Mouse (Mus musculus): ENCODE data around the gene Polr3gl. TPM values are rescaled to one million over a fixed set of nuclear protein-coding genes. Genes with fewer than 3 reads are reported as not detected.

The Polr3gl gene
- polyA plus RNA-seq, 1 experiment from 2014 or later: 12.1 TPM

- Histone ChIP-seq H3K27ac (ENCODE audit: low read depth, low read length) (no peak overlapping the region), H3K27me3 (ENCODE audit: control insufficient read depth, insufficient read depth, low read length) (peaks cover 7% of the 10 kb centered on the region), H3K36me3 (ENCODE audit: control insufficient read depth, insufficient read depth, low read length) (no peaks in the 10 kb centered on the region), H3K9ac (ENCODE audit: low read length) (no peak overlapping the region), H3K4me1 (ENCODE audit: control insufficient read depth, insufficient read depth, low read length) (peaks cover 8% of the 10 kb centered on the region), H3K4me2 (no peak overlapping the region), H3K4me3 (ENCODE audit: low read depth, low read length) (no peak overlapping the region), H3K9me3 (ENCODE audit: control insufficient read depth, low read length) (no peaks in the 10 kb centered on the region)
- ATAC-seq (ENCODE audit: low FRiP score) (no peak), DNase-seq (ENCODE audit: low spot score, missing footprints) (no peak)
- WGBS: 86% methylated on average over 4 of the region's 4 CpGs
Observed at GRCm38 (mm10) chr3:96590657-96591056, 3.3 kb downstream of the Polr3gl start.

DNA sequence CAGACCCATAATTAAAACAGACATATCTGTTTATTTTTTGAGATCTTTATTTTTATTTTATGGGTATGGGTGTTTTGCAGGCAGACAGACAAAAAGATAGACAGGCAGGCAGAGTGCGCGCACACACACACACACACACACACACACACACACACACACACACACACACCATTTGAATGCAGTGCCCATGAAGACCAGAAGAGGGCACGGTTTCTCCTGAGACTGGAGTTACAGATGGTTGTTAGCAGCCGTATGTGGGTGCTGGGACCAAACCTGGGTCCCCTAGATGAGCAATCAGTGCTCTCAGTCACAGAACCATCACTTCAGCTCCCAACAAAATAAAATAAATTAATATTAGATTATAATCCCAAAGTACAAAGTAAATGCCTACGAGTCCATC lies 10.6 kb downstream of the Polr3gl start:
- DNase-seq (ENCODE audit: low spot score, missing footprints) (no peak), ATAC-seq (ENCODE audit: low FRiP score) (no peak)
- H3K27me3 ChIP-seq (ENCODE audit: control insufficient read depth, insufficient read depth, low read length): no peaks in the 10 kb centered on the region
- H3K4me2 ChIP-seq: no peak overlapping the region
- H3K27ac ChIP-seq (ENCODE audit: low read depth, low read length): no peak overlapping the region
- H3K9ac ChIP-seq (ENCODE audit: low read length): no peak overlapping the region
- no peaks in the 10 kb centered on the region for H3K9me3 ChIP-seq (ENCODE audit: control insufficient read depth, low read length)
- no peaks in the 10 kb centered on the region for H3K36me3 ChIP-seq (ENCODE audit: control insufficient read depth, insufficient read depth, low read length)
- 87% methylated on average over 5 of the region's 5 CpGs for WGBS
- H3K4me3 ChIP-seq (ENCODE audit: low read depth, low read length): no peak overlapping the region
- peaks cover 5% of the 10 kb centered on the region; the same call in 1 of the 2 replicates for H3K4me1 ChIP-seq (ENCODE audit: control insufficient read depth, insufficient read depth, low read length)

- no peak overlapping the region for H3K4me2 ChIP-seq
- H3K27me3 ChIP-seq (ENCODE audit: control insufficient read depth, insufficient read depth, low read length): no peaks in the 10 kb centered on the region
- no peak overlapping the region for H3K4me3 ChIP-seq (ENCODE audit: low read depth, low read length)
- 83% methylated on average over 16 of the region's 16 CpGs for WGBS
- DNase-seq (ENCODE audit: low spot score, missing footprints) (no peak), ATAC-seq (ENCODE audit: low FRiP score) (no peak)
- no peaks in the 10 kb centered on the region for H3K9me3 ChIP-seq (ENCODE audit: control insufficient read depth, low read length)
- H3K36me3 ChIP-seq (ENCODE audit: control insufficient read depth, insufficient read depth, low read length): no peaks in the 10 kb centered on the region
- H3K9ac ChIP-seq (ENCODE audit: low read length): no peak overlapping the region
- peaks cover 9% of the 10 kb centered on the region; the same call in 1 of the 2 replicates for H3K4me1 ChIP-seq (ENCODE audit: control insufficient read depth, insufficient read depth, low read length)
- no peak overlapping the region for H3K27ac ChIP-seq (ENCODE audit: low read depth, low read length)
Observed at GRCm38 (mm10) chr3:96581771-96582515, 12.0 kb downstream of the Polr3gl start.

DNA sequence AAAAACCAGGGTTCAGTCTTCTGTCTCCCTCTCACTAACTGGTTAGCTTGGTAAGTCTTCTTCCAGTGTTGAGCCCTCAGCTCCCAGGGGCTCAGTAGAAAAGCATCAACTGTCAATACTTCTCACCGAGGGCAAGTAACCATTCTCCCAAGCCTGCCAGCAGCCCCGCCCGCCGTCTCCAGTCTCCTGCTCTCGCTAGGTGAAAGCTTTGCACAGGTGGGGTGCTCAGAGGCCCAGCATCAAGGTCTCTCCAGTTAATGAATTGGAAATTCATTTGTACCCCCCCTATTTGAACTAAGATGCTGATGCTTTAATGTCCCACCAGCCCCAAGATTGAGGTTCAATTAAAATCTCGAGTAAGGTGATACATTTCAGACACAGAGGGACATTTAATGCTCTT lies 12.8 kb downstream of the Polr3gl start:
- Histone ChIP-seq H3K9me3 (ENCODE audit: control insufficient read depth, low read length) (no peaks in the 10 kb centered on the region), H3K9ac (ENCODE audit: low read length) (no peak overlapping the region), H3K4me1 (ENCODE audit: control insufficient read depth, insufficient read depth, low read length) (peaks cover 15% of the 10 kb centered on the region), H3K27ac (ENCODE audit: low read depth, low read length) (no peak overlapping the region), H3K36me3 (ENCODE audit: control insufficient read depth, insufficient read depth, low read length) (no peaks in the 10 kb centered on the region), H3K27me3 (ENCODE audit: control insufficient read depth, insufficient read depth, low read length) (no peaks in the 10 kb centered on the region), H3K4me3 (ENCODE audit: low read depth, low read length) (no peak overlapping the region), H3K4me2 (no peak overlapping the region)
- no peak for DNase-seq (ENCODE audit: low spot score, missing footprints)
- no peak for ATAC-seq (ENCODE audit: low FRiP score)
- WGBS: 41% methylated on average over 6 of the region's 6 CpGs

GRCm38 (mm10) chr3:96579885-96580454 lies 14.0 kb downstream of the Polr3gl start:
- no peaks in the 10 kb centered on the region for H3K27me3 ChIP-seq (ENCODE audit: control insufficient read depth, insufficient read depth, low read length)
- H3K9ac ChIP-seq (ENCODE audit: low read length): peak overlapping the region; percentile 45; the same call in 1 of the 2 replicates
- peak; percentile 75 for ATAC-seq (ENCODE audit: low FRiP score)
- DNase-seq (ENCODE audit: low spot score, missing footprints): peak; percentile 99
- H3K4me2 ChIP-seq: peak overlapping the region; percentile 44
- 12% methylated on average over 16 of the region's 16 CpGs for WGBS
- H3K4me1 ChIP-seq (ENCODE audit: control insufficient read depth, insufficient read depth, low read length): peaks cover 15% of the 10 kb centered on the region
- H3K9me3 ChIP-seq (ENCODE audit: control insufficient read depth, low read length): no peaks in the 10 kb centered on the region
- no peaks in the 10 kb centered on the region for H3K36me3 ChIP-seq (ENCODE audit: control insufficient read depth, insufficient read depth, low read length)
- peak overlapping the region; percentile 3; the same call in 1 of the 2 replicates for H3K4me3 ChIP-seq (ENCODE audit: low read depth, low read length)
- H3K27ac ChIP-seq (ENCODE audit: low read depth, low read length): no peak overlapping the region

DNA sequence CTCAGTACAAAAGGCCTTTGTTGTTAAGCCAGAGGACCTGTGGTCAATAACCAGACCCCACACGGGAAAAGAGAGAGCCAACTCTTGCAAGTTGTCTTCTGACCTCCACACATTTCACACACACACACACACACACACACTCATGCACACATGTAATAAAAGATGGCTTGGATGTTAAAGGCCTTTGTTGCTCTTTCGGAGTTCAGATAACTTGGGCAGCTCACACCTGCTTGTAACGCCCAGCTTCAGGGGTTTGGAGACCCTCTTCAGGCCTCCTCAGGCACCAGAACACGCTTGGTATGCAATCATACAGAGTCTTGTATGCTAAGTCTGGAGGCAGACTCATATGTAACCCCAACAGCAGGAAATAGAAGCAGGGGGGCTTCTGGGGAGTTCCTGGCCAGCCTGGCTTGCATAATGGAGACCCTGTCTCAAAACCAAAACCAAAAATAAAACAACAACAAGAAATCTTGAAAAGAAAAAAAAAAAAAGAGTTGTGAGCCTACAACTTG lies 14.7 kb downstream of the Polr3gl start:
- DNase-seq (ENCODE audit: low spot score, missing footprints): no peak
- no peak overlapping the region for H3K27ac ChIP-seq (ENCODE audit: low read depth, low read length)
- no peaks in the 10 kb centered on the region for H3K27me3 ChIP-seq (ENCODE audit: control insufficient read depth, insufficient read depth, low read length)

GRCm38 (mm10) chr3:96578561-96579238 lies 15.3 kb downstream of the Polr3gl start:
- WGBS: 81% methylated on average over 12 of the region's 12 CpGs
- Histone ChIP-seq H3K4me2 (no peak overlapping the region), H3K9ac (ENCODE audit: low read length) (no peak overlapping the region), H3K27me3 (ENCODE audit: control insufficient read depth, insufficient read depth, low read length) (no peaks in the 10 kb centered on the region), H3K27ac (ENCODE audit: low read depth, low read length) (no peak overlapping the region), H3K9me3 (ENCODE audit: control insufficient read depth, low read length) (no peaks in the 10 kb centered on the region), H3K36me3 (ENCODE audit: control insufficient read depth, insufficient read depth, low read length) (no peaks in the 10 kb centered on the region), H3K4me3 (ENCODE audit: low read depth, low read length) (no peak overlapping the region), H3K4me1 (ENCODE audit: control insufficient read depth, insufficient read depth, low read length) (peaks cover 15% of the 10 kb centered on the region)
- DNase-seq (ENCODE audit: low spot score, missing footprints) (no peak), ATAC-seq (ENCODE audit: low FRiP score) (no peak)

More for the DNA sequence above, 14.7 kb downstream of the Polr3gl start:
- no peak overlapping the region for H3K4me2 ChIP-seq
- WGBS: 75% methylated on average over 4 of the region's 4 CpGs
- peaks cover 15% of the 10 kb centered on the region for H3K4me1 ChIP-seq (ENCODE audit: control insufficient read depth, insufficient read depth, low read length)
- H3K9me3 ChIP-seq (ENCODE audit: control insufficient read depth, low read length): no peaks in the 10 kb centered on the region
- no peak overlapping the region for H3K4me3 ChIP-seq (ENCODE audit: low read depth, low read length)
- ATAC-seq (ENCODE audit: low FRiP score): no peak
- no peaks in the 10 kb centered on the region for H3K36me3 ChIP-seq (ENCODE audit: control insufficient read depth, insufficient read depth, low read length)
- no peak overlapping the region for H3K9ac ChIP-seq (ENCODE audit: low read length)

GRCm38 (mm10) chr3:96577566-96577965 lies 16.4 kb downstream of the Polr3gl start:
- no peak overlapping the region for H3K4me2 ChIP-seq
- no peaks in the 10 kb centered on the region for H3K27me3 ChIP-seq (ENCODE audit: control insufficient read depth, insufficient read depth, low read length)
- peak overlapping the region; percentile 27; the same call in 1 of the 2 replicates for H3K27ac ChIP-seq (ENCODE audit: low read depth, low read length)
- H3K4me3 ChIP-seq (ENCODE audit: low read depth, low read length): no peak overlapping the region
- H3K4me1 ChIP-seq (ENCODE audit: control insufficient read depth, insufficient read depth, low read length): peaks cover 15% of the 10 kb centered on the region
- 86% methylated on average over 4 of the region's 4 CpGs for WGBS
- ATAC-seq (ENCODE audit: low FRiP score): no peak
- H3K36me3 ChIP-seq (ENCODE audit: control insufficient read depth, insufficient read depth, low read length): no peaks in the 10 kb centered on the region
- DNase-seq (ENCODE audit: low spot score, missing footprints): no peak
- no peak overlapping the region for H3K9ac ChIP-seq (ENCODE audit: low read length)
- H3K9me3 ChIP-seq (ENCODE audit: control insufficient read depth, low read length): no peaks in the 10 kb centered on the region

All from midbrain, embryonic 11.5 days (tissue).